Mouse (Mus musculus) monocyte, adult 2 months (primary cell): Measurements from ENCODE around the gene Gtf2ird1.

Experiments used
- DNase-seq, 2 experiments: peaks; one replicate each; pipeline ENCODE4 v3.0.0; 2022; ENCODE audit warnings: low spot score in 2 of 2, low read depth in 1 of 2

Gtf2ird1 gene

DNA sequence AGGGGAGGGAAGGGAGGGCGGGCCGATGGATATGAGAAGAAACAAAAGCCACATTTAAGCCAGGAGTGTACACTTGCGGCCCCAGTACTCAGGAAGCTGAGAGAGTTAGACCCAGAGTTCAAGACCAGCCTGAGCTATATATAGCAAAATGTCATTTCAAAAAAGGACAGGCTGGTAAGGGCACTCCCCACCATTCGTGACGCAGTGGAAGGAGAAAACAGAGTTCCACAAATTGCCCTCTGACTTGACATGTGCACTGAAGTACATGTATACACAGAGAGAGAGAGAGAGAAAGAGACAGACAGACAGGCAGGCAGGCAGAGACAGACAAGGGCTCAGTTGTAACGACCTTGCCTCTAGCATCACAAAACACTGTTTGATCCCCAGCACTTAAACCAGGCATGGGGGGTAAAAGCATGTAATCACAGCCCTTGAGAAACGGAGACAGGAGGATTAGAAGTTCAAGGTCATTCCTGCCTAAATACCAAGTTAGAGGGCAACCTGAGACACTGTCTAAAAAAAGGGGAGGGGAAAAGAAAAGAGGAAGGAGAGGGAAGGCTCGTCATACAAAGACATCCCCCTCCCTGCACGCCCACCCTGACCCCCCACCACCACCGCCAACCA, 11.2 kb downstream of the Gtf2ird1 start:
- no peak for DNase-seq

DNA sequence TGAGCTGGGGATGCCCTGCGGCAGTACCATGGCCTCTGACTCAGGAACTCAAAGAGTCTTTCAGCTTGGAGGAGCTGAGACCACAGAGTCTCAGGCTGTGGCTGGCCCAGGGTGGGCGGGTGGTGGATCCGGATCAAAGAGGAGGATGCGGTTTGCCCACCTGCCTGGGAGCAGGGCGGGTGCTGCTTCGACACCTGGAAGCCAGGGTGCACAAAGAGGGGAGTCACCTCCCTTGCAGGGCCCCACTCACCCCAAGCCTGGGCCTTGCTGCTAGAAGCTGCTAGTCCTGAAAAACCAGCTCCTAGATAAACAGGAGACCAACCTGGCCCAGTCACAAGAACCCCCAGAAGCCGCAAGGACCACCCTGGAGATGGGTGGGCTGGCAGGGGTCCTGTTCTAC, 12.0 kb downstream of the Gtf2ird1 start:
- DNase-seq = no peak

DNA sequence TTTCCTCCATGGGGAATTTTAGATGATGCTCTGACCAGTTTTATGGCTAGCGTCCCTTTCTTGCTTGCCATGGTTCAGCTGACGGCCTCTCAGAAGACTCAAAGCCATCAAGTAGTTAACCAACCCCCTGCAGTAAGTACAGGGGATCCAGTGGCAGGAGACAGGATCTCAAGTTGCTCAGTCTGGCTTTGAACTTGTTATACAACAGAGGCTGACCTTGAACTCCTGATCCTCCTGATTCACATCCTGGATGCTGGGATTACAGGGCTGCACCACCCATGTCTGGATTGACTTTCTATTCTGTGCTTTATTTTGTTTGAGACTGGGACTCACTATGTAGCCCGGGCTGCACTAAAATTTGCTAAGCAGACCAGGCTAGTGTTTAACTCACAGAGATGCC, 14.4 kb downstream of the Gtf2ird1 start:
- DNase-seq = no peak

DNA sequence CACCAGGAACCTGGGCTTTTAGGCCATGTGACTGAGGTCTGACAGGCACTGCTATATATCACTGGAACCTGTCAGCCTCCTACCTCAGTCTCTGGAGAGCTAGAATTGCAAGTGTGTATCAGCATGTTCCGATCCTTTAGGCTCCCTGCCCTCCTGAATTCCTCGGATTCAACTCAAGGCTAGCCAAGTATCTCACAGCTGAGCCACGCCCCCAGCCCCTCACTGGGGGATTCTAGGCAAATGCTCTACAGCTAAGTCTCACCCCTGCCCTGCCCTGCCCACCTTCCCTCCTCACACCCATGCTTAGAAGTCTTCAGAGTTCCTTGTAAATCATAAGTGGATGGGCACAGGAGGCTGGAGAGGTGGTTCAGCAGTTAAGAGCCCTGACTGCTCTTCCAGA, 15.4 kb downstream of the Gtf2ird1 start:
- DNase-seq = no peak

DNA sequence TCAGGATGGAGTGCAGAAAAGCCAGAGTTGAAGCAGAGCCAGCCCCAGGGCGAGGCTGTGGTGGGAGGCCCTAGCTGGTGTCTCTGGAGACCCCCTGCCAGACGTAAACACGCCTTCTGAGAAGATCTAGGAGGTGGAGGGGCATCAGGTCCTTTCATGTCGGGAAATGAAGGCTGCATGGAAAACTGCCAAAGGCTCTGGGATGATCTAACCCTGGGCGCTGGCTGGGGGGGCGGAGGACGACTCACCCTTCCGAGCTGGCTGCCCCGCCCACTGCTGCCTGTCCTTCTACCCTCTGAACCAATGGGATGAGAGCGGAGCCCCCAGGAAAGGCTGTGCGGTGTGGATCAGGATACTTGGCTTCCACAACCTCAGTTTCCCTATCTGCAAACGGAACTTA, 16.4 kb downstream of the Gtf2ird1 start:
- no peak for DNase-seq

DNA sequence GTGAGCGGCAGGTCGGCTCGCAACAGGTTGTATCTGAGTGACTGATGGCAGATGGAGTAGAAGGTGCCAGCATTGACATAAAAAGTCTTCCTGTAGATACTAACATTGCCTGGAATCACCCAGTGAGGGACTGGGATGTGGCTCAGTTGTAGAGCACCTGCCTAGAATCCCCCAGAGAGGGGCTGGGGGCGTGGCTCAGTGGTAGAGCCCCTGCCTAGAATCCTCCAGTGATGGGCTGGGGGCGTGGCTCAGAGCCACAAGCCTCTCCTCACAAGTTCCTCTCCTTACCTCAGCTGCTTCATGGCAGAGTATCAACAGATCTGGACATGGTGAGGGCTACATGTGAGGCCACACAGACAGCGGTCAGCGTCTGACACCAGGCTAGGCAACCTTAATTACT, 17.0 kb downstream of the Gtf2ird1 start:
- DNase-seq = no peak

DNA sequence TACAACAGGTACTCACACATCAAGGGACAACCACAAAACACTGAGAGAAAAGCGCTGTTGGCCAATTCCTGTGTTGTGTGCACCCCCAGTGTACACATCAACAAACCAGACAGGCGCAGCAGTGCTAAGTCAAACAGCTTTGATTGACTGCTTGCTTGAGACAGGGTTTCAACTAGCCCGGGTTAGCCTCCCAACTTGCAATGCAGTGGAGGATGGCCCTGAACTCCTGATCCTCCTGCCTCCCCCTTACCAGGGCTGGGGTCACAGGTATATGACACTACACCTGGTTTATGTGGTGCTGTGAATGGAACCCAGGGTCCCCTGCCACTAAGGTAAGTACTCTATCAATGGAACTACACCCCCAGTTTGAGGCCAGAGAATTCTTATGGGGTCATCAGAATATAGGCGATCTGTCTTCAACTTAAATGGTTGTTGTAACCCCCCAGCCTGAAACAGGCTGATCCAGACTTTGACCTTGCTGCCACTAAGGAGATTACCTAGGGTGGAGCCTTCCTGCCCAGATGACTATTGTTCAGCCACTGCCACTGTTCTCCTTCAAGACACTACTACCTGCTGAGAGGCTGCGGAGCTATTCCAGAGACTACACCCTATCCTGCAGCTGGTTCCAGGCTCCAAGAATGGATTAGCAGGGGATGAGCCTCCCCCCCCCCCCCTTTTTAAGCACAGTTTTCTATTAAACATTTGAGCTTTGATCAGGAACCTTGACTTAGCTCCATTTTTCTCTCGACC, 17.7 kb downstream of the Gtf2ird1 start:
- DNase-seq = no peak

DNA sequence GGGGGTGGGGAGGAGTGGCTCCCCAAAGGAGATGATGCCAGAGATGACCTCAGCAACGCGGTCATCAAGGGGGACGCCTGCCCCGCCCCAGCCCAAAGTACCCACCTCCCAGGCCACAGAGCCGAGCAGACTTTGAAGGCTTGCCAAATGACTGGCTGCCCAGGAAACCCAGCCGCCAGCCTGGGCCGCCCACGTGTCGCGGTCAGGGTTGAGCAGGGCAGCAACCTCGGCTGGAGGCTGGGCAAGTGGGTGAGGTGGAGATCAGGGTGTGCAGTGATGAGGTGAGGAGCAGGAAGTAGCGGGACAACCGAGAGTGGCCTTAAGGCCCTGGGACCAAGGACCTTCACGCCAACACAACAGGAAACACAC, 19.1 kb downstream of the Gtf2ird1 start:
- DNase-seq = no peak

DNA sequence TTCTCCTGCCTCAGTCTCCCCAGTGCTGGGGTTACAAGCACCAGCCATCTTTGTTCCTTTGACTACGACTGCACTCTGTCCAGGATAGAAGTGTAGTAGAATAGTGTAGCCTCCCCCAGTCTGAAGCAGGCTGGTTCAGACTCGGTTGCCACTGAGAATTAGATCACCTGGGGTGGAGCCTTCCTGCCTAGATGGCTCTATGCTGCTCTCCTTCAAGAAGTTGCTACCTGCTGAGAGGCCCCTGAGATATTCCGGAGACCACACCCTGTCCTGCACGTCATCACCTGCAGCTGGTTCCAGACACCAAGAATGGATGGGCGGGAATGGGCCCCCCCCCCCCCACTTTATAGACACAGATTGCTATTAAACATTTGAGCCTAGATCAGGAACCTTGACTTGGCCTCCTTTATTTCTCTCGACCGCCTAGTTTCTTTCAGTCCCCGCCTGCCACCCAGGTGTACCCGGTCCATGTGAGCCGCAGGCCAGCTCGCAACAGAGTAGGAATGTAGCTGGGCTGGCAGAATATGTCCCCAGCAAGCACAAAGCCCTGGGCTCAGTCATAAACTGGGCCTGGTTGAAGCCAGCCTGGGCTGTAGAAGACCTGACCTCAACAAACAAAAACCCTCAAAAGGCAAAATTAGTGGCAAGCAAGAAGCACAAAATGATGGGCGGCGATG, 19.6 kb downstream of the Gtf2ird1 start:
- no peak for DNase-seq

DNA sequence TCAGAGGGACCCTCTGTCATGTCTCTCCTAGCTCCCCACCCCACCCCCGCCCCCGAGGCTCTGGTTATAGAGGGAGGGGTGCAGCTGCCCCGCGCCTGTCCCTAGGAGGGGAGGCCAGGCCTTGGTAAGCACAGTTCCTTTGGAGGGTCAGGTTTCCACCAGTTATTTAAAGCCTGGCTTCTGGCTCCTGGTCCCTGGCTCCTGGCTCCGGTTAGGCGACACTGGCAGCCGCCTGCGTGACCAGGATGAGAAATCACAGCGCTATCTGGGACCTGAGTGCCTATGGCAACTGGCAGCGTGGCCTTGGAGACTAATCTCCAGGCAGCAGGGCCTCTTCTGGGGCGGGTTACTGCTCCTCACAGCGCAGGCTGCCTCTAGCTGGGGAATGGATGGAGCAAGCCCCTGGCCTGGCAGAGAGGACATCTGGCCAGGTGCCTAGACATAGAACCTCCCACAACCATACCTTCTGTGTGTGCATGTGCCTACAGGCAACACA, 20.6 kb downstream of the Gtf2ird1 start:
- DNase-seq = no peak

DNA sequence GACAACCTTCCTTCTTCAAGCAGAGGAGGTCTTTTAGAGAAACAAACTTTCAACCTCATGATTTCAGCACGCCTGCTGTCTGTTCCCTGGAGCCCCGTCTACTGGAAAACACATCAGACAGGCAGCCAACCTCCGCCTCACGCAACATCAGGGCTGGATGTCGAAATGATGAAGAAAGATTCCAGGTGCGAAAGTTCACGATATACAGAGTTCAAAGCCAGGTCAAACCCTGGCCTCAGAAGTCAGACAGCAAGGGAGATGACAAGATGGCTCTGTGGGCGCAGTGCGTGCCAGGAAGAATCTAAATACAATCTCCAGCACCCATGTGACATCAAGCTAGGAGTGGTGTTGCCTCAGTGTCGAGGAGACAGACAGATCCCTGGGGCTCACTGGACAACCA, 23.4 kb downstream of the Gtf2ird1 start:
- no peak for DNase-seq

DNA sequence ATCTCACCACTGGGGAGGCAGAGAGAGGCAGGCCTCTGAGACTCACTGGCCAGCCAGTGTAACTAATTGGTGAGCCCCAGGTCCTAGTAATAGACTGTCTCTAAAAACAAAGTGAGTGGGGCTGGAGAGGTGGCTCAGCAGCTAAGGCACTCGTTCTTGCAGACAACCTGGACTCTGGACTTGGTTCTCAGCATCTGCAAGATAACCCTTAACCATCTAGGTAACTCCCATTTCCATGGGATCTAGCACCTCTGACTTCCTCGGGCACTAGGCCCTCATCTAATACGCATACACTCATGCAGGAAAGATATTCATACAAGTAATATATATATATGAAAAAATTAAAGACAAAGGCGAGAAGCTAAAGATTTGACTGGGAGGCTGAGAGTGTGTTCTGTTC, 26.4 kb downstream of the Gtf2ird1 start:
- no peak for DNase-seq

DNA sequence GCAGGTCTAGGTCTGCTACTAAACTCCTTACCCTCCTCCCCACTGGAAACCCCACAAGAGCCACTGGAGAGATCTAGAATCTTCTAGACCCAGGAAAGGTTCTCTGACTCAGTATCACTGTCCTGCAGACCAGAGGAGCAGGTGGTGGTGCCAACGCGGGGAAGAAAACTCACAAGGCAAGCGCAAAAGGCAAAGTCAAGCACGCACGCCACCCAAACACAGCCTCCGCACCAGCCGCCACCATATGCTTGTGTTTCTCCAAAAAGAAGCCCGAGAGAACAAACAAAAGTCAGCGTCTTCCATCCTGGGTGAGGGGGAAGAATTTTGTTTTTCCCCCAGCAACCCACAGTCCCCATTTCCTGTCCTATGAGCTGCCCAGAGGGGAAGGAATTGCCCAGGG, 28.9 kb downstream of the Gtf2ird1 start:
- no peak for DNase-seq

DNA sequence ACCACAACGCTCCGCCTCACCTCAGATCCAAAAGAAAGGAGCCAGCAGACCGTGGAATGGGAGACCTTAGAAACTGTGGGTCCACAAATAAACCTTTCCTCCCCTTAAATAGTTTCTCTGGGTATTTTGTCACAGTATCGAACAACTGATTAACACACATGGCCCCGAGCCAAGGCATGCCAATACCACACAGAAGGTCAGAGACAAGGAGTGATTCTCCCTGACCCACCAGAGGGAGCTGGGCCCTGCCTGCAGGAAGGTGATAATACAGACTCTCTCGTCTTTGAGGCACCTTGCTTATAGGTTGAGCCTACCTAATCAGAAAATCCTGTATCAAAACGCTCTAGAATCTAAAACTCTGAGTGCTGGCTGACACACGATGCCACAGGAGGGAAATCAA, 30.9 kb downstream of the Gtf2ird1 start:
- no peak for DNase-seq

DNA sequence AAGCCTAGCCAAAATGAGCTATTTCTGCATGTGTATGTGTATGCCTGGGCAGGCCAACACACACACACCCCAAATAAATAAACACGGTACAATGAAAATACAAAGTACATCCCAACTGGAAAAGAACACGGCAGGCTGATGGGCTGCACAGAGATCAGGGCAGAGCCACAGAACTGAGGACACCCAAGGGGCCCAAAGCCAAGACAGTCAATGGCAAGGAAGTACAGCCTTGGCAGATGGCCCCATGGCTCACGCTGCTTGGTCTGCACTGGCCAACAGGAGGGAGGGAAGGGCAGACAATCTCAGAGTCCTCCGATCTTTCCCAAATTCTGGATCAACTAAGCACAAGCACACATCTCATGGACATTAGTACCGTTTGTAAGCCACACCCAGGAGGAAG, 32.6 kb downstream of the Gtf2ird1 start:
- no peak for DNase-seq

DNA sequence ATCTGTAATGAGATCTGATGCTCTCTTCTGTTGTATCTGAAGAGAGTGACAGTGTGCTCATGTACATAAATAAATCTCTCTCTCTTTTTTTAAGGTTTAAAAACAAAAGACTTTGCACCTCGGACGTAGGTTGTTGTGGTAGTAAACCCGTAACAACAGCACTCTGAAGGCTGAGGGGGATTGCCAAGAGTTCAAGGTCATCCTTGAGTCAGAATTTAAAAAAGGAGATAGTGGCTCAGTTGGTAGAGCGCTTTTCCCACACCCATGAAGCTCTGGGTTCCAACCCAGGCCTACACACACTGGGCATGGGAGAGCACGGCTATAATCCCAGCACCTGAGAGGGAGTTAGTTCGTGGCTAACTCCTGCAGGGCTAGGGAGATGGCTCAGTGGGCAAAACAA, 33.1 kb downstream of the Gtf2ird1 start:
- DNase-seq = no peak

DNA sequence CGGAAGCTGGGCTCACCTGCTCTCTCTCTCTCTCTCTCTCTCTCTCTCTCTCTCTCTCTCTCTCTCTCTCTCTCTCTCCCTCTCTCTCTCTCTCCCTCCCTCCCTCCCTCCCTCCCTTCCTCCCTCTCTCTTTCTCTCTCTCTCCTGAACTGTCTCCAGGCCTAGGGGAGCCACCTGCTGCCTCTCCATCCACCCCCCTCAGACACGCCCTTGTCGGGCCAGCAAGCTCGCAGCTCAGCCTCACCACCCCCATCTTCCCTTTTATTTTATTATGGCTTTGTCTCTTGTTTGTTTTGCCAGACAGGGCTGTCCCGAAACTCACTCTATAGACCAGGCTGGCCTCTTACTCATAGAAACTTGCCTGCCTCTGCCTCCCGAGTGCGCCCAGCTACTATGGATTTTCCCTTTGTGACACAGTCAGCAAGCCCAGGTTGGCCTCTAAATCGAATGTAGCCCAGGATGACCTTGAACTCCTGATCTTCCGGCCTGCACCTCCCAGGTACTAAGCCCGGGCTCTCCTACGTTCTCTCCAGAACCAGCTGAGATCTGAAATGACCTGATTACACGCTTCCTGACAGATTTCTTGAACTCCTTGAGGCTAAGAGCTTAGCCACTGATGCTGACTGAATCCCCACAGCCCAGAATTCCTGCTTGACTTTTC, 34.1 kb downstream of the Gtf2ird1 start:
- no peak for DNase-seq

DNA sequence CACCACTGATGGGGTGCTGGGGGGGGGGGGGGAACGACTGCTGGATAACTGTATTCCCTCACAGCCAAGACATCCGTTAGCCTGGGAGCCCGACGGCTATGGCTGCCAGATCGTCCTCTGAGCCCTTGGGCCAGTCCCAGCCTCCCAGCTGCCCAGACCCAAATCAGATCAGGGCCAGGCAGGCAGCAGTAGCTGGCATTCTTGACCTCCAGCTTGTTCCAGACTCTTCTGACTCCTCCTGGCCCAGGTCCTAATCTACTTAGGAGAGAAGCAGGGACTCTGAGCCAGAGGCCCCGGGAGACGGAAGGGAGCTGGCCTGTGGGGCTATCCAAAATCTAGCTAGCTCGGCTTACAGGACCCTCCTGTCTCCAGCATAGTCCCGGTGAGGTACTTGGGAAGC, 35.5 kb downstream of the Gtf2ird1 start:
- DNase-seq = no peak

DNA sequence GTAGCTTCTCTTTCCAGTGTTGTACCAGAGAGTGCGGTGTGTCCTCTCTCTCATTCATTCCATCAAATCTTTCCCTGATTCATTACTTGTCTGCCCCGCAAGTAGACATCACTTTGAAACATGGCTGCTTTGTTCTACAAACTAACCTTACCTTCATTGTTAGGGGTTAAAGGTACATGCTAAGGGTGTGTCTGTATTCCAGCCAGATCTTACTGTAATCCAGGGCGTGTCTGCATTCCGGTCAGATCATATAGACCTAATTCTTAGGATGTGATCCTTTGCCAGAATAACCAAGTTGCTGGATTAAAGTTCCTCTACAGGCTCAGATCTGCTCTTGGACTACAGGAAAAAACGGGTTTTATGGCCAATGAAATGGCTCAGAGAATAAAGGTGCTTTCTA, 36.8 kb downstream of the Gtf2ird1 start:
- DNase-seq = no peak

DNA sequence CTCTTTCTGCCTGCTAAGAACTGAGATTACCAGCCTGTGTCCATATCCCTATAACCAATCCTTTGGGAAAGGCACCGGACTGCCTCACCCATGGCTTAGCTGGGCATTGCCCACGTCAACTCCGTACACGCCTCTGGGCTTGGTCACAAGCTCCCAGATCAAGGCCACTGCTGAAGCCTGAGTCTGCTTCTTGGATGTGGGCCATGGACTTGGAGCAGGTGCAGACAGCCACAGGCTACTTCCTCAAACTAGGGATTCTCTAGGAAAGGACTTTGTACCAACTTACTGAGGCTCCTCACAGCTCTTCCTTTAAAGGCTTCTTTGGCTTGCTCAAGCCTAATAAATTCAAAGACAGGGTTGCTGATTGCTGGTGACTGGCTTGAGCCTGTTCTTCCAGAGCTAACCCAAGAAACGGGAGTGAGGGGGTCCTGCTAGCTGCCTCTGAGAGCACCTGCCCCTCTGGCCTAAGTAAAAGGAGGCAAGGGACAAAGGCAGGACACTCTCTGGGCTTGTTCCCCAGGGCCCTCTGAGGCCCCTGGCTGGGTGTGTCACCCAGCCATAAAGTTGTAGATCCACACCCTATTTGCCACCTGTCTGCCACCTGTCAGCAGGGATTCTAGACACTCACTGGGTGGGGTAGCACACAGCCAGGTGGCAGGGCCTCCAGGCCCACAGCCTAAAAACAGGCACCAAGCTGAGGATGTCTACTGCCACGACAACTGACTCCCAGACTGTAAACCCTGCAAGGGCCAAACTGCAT, 38.0 kb downstream of the Gtf2ird1 start:
- no peak for DNase-seq

DNA sequence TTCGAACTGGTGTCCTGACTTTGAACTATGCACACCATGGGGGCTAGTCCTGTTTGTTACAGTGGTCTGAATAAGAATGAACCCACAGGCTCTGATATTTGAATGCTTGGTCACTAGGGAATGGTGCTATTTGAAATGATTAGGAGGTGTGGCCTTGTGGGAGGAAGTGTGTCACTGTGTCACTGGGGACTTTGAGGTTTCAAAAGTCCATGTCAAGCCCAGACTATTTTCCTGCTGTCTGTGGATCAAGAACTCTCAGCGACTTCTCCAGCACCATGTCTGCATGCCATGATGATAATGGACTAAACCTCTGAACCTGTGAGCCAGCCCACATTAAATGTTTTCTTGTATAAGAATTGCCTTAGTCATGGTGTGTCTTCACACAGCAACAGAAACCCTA, 44.2 kb downstream of the Gtf2ird1 start:
- DNase-seq = no peak
